Mouse (Mus musculus) embryonic facial prominence, embryonic 10.5 days (tissue): ENCODE measurements around the gene 4933425L06Rik. TPM values are rescaled to one million over a fixed set of nuclear protein-coding genes. Genes with fewer than 3 reads are reported as not detected.

ENCODE experiments used
- DNase-seq: peaks from one replicate; pipeline ENCODE4 v3.0.0-alpha.2; 2017; ENCODE audit warnings: low spot score
- H3K27ac ChIP-seq: fragments of 300-500 bp; sonication (generic); replicated peaks from 2 replicates; pipeline ENCODE4 v1.5.1; 2016; ENCODE audit warnings: mild to moderate bottlenecking
- H3K27me3 ChIP-seq: fragments of 300-500 bp; sonication (generic); replicated peaks from 2 replicates; pipeline ENCODE4 v1.6.1; 2016; ENCODE audit warnings: low read depth, mild to moderate bottlenecking; ENCODE audit not compliant: poor library complexity, severe bottlenecking
- H3K36me3 ChIP-seq: fragments of 300-500 bp; sonication (generic); replicated peaks from 2 replicates; pipeline ENCODE4 v1.6.1; 2016; ENCODE audit warnings: mild to moderate bottlenecking, moderate library complexity
- H3K4me1 ChIP-seq: fragments of 300-500 bp; sonication (generic); 2 replicates; pipeline ENCODE4 v1.6.1; 2016
- H3K4me3 ChIP-seq: fragments of 300-500 bp; sonication (generic); 2 replicates; pipeline ENCODE4 v1.5.1; 2016; ENCODE audit warnings: mild to moderate bottlenecking, moderate library complexity
- H3K9me3 ChIP-seq: fragments of 300-500 bp; sonication (generic); 2 replicates; pipeline ENCODE4 v1.6.1; 2016; ENCODE audit warnings: mild to moderate bottlenecking
- WGBS: fragments of 180-500 bp; shearing (Covaris S2); methylation state at CpG from one replicate; pipeline ENCODE4 v1.1.7; 2016; 5-methylcytosine and 5-hydroxymethylcytosine counted together
- polyA plus RNA-seq: library from polyadenylated mRNA; unstranded; fragments of >200 nt; fragmentation: Nextera tagmentation; extraction: Ambion mirVana; gene quantifications from 2 replicates; pipeline ENCODE4 v1.2.1, GENCODE M21; 2016

Gene 4933425L06Rik
- polyA plus RNA-seq, 1 experiment from 2014 or later: not detected

- no peaks in the 10 kb centered on the region for H3K9me3 ChIP-seq
- no peaks in the 10 kb centered on the region for H3K27me3 ChIP-seq
- peak; percentile 42 for DNase-seq
- 28% methylated on average over 1 of the region's 1 CpGs for WGBS
- H3K4me1 ChIP-seq: peaks cover 9% of the 10 kb centered on the region; the same call in 1 of the 2 replicates
- no peak overlapping the region for H3K4me3 ChIP-seq
- no peaks in the 10 kb centered on the region for H3K36me3 ChIP-seq
- no peak overlapping the region for H3K27ac ChIP-seq
These were observed 64.9 kb downstream of the 4933425L06Rik start for GRCm38 (mm10) chr13:105146827-105147226.

DNA sequence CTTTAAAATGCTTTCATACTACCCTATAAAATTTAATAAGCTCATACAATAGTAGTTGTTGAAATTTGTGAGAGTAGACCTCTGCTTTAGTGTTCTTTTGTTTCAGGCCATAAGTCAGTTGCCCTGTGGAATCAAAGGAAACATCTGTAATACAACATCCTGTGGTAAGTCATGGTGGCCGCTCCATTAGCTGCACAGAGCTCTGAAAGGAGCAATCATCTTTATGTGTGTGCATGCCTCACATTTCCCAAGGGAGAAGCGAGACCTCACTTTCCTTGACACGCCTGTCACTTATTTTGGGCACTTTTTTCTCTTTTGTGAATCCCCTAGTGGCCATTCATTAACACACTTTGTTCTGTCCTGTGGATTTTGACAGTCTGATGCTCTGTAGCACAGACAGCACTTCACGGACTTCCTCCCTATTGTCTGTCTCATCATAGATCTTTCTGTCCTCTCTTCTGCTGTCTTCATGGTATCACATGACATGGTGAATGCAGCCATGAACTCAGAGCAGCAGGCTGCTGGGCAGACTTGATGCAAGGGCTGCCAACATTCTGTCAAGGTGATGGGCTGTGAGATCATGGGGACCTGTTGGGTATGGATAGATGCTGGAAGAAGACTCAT is 66.0 kb downstream of the 4933425L06Rik start:
- Histone ChIP-seq H3K9me3 (no peaks in the 10 kb centered on the region), H3K27ac (no peak overlapping the region), H3K27me3 (no peaks in the 10 kb centered on the region), H3K4me1 (peaks cover 9% of the 10 kb centered on the region; the same call in 1 of the 2 replicates), H3K36me3 (no peaks in the 10 kb centered on the region), H3K4me3 (no peak overlapping the region)
- WGBS: 52% methylated on average over 4 of the region's 4 CpGs
- DNase-seq: peak; percentile 17

DNA sequence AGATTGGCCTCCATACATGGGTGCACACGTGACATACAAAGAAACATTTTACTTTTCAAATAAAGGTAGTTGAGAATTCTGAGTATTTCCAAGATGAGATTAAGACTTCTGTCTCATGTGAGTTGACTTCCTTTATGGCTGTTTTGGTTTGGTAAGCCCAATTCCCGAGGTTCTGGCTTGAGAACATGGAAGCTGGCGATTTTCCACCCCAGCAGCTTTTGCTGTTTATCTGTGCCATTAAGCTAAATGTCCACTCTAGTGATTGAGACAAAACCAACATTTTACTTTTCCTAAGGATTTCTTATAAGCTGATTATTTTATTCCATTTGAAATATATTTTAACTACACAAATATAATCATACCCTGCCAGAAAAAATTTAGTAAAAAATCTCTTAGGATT is 68.1 kb downstream of the 4933425L06Rik start:
- WGBS: 85% methylated on average over 3 of the region's 3 CpGs
- no peaks in the 10 kb centered on the region for H3K27me3 ChIP-seq

GRCm38 (mm10) chr13:105153955-105154354 is 72.0 kb downstream of the 4933425L06Rik start:
- DNase-seq: peak; percentile 22
- 58% methylated on average over 4 of the region's 4 CpGs for WGBS
- Histone ChIP-seq H3K4me3 (no peak overlapping the region), H3K4me1 (no peaks in the 10 kb centered on the region), H3K9me3 (no peaks in the 10 kb centered on the region), H3K27ac (no peak overlapping the region), H3K36me3 (no peaks in the 10 kb centered on the region), H3K27me3 (no peaks in the 10 kb centered on the region)

More for the DNA sequence above, 68.1 kb downstream of the 4933425L06Rik start:
- Histone ChIP-seq H3K9me3 (no peaks in the 10 kb centered on the region), H3K4me1 (peaks cover 9% of the 10 kb centered on the region; the same call in 1 of the 2 replicates), H3K4me3 (no peak overlapping the region), H3K36me3 (no peaks in the 10 kb centered on the region), H3K27ac (no peak overlapping the region)
- DNase-seq: no peak

DNA sequence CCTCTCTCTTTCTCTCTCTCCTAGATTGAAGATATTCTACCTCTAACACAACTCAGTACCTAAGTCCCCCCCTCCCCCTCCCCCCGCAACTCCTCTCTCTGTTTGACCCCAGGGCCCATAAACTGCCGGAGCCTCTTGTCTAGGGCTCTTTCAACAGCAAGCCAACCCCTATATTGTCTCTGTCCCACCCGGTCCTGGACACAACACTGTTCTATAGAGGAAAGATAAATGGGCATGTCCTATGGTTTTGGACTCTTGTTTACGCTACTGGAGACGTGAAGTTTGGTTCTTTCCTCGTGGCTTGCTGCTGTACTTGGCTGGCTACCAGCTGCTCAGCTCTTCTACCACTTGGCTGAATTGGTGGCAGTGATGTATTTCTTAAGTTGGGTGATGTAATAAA is 83.5 kb downstream of the 4933425L06Rik start:
- H3K4me1 ChIP-seq: no peaks in the 10 kb centered on the region
- no peak overlapping the region for H3K4me3 ChIP-seq
- no peak for DNase-seq
- H3K9me3 ChIP-seq: no peaks in the 10 kb centered on the region
- no peaks in the 10 kb centered on the region for H3K27me3 ChIP-seq
- no peaks in the 10 kb centered on the region for H3K36me3 ChIP-seq
- H3K27ac ChIP-seq: no peak overlapping the region
- WGBS: 80% methylated on average over 6 of the region's 6 CpGs

Other genes with a start within 250 kb of the 4933425L06Rik start
- gene Shisal2b, start 218.2 kb upstream of the 4933425L06Rik start, polyA plus RNA-seq: 0.33 and 0.41 TPM in 2 replicates
- 0.73 and 0.91 TPM in 2 replicates for gene Rgs7bp, start 27.2 kb upstream of the 4933425L06Rik start, polyA plus RNA-seq
- 5.8 and 7.0 TPM in 2 replicates for gene Rnf180, start 212.7 kb downstream of the 4933425L06Rik start, polyA plus RNA-seq